Mouse (Mus musculus): ENCODE data around the gene Pgs1. TPM values are rescaled to one million over a fixed set of nuclear protein-coding genes. Genes with fewer than 3 reads are reported as not detected.

Pgs1 gene
- polyA plus RNA-seq, 1 experiment from 2014 or later, result 45.9 TPM

- Histone ChIP-seq H3K4me3 (ENCODE audit: low read depth, low read length) (no peak overlapping the region), H3K9me3 (ENCODE audit: control insufficient read depth, low read length) (no peaks in the 10 kb centered on the region), H3K36me3 (ENCODE audit: control insufficient read depth, insufficient read depth, low read length) (no peaks in the 10 kb centered on the region), H3K4me1 (ENCODE audit: control insufficient read depth, insufficient read depth, low read length) (peaks cover 4% of the 10 kb centered on the region; the same call in 1 of the 2 replicates), H3K9ac (ENCODE audit: low read length) (no peak overlapping the region), H3K27me3 (ENCODE audit: control insufficient read depth, insufficient read depth, low read length) (no peaks in the 10 kb centered on the region), H3K4me2 (ENCODE audit: low read depth) (no peak overlapping the region), H3K27ac (ENCODE audit: low read depth, low read length) (no peak overlapping the region)
- DNase-seq (ENCODE audit: low spot score), result no peak
- ATAC-seq (ENCODE audit: insufficient read depth, low FRiP score, low TSS enrichment), result no peak
- WGBS, result 81% methylated on average over 14 of the region's 14 CpGs
These were observed 7.4 kb downstream of the Pgs1 start for GRCm38 (mm10) chr11:117993190-117994175.

DNA sequence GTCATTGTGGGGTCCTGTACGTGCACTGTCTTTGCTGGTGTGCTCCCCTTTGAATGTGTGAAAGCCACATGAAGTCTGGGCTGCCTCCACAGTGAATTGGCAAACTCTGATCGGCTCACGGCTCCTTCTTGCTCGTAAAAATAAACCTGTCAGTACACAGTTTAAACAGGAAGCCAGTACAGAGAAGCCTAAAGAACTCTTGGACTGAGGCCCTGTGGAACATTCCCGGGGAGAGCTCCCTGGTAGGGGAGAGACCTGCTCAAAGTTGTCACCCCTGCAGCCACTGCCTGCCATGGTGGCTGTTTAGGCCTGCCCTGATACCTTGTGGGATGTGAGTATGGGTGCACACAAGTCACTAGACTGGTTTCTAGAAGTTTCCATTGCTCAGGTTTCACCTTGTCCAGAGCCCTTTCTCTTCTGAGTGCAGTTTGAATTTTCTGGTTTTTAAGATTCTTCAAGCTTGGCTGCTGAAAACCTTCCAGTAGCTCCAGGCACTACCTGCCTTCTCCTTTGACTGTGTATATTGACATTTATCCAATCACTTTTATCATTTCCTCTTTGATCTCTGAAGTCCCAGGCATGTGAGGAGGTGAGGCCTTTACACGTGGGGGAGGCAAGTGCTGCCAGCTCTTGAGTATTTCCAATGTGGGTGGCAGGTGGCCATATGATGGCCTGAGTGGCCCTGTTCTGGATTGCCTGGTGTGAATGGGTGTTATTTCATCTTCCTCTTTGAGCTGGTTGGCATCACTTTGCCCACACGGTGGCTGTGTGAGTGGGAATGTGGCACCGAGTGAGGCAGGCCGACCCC, 8.4 kb downstream of the Pgs1 start:
- Histone ChIP-seq H3K27ac (ENCODE audit: low read depth, low read length) (no peak overlapping the region), H3K4me1 (ENCODE audit: control insufficient read depth, insufficient read depth, low read length) (peaks cover 3% of the 10 kb centered on the region; the same call in 1 of the 2 replicates), H3K27me3 (ENCODE audit: control insufficient read depth, insufficient read depth, low read length) (no peaks in the 10 kb centered on the region), H3K4me2 (ENCODE audit: low read depth) (no peak overlapping the region), H3K36me3 (ENCODE audit: control insufficient read depth, insufficient read depth, low read length) (no peaks in the 10 kb centered on the region), H3K9ac (ENCODE audit: low read length) (no peak overlapping the region), H3K9me3 (ENCODE audit: control insufficient read depth, low read length) (no peaks in the 10 kb centered on the region), H3K4me3 (ENCODE audit: low read depth, low read length) (no peak overlapping the region)
- ATAC-seq (ENCODE audit: insufficient read depth, low FRiP score, low TSS enrichment) (no peak), DNase-seq (ENCODE audit: low spot score) (no peak)
- 66% methylated on average over 9 of the region's 9 CpGs for WGBS

- Histone ChIP-seq H3K9ac (ENCODE audit: low read length) (no peak overlapping the region; the same call in 1 of the 2 replicates), H3K27ac (ENCODE audit: low read depth, low read length) (no peak overlapping the region), H3K36me3 (ENCODE audit: control insufficient read depth, insufficient read depth, low read length) (no peaks in the 10 kb centered on the region), H3K9me3 (ENCODE audit: control insufficient read depth, low read length) (no peaks in the 10 kb centered on the region), H3K27me3 (ENCODE audit: control insufficient read depth, insufficient read depth, low read length) (no peaks in the 10 kb centered on the region), H3K4me1 (ENCODE audit: control insufficient read depth, insufficient read depth, low read length) (no peaks in the 10 kb centered on the region; the same call in 1 of the 2 replicates), H3K4me3 (ENCODE audit: low read depth, low read length) (no peak overlapping the region), H3K4me2 (ENCODE audit: low read depth) (no peak overlapping the region)
- WGBS, result 63% methylated on average over 2 of the region's 2 CpGs
- ATAC-seq (ENCODE audit: insufficient read depth, low FRiP score, low TSS enrichment), result no peak
- no peak for DNase-seq (ENCODE audit: low spot score)
These were observed 9.2 kb downstream of the Pgs1 start for GRCm38 (mm10) chr11:117995255-117995654.

GRCm38 (mm10) chr11:117995661-117996060, 9.6 kb downstream of the Pgs1 start:
- DNase-seq (ENCODE audit: low spot score) (no peak), ATAC-seq (ENCODE audit: insufficient read depth, low FRiP score, low TSS enrichment) (no peak)
- no peak overlapping the region for H3K4me2 ChIP-seq (ENCODE audit: low read depth)
- H3K4me1 ChIP-seq (ENCODE audit: control insufficient read depth, insufficient read depth, low read length), result no peaks in the 10 kb centered on the region; the same call in 1 of the 2 replicates
- no peaks in the 10 kb centered on the region for H3K27me3 ChIP-seq (ENCODE audit: control insufficient read depth, insufficient read depth, low read length)
- 62% methylated on average over 3 of the region's 3 CpGs for WGBS
- no peak overlapping the region for H3K4me3 ChIP-seq (ENCODE audit: low read depth, low read length)
- H3K36me3 ChIP-seq (ENCODE audit: control insufficient read depth, insufficient read depth, low read length), result no peaks in the 10 kb centered on the region
- H3K9ac ChIP-seq (ENCODE audit: low read length), result no peak overlapping the region; the same call in 1 of the 2 replicates
- H3K27ac ChIP-seq (ENCODE audit: low read depth, low read length), result no peak overlapping the region
- no peaks in the 10 kb centered on the region for H3K9me3 ChIP-seq (ENCODE audit: control insufficient read depth, low read length)

- Histone ChIP-seq H3K27ac (ENCODE audit: low read depth, low read length) (no peak overlapping the region), H3K4me3 (ENCODE audit: low read depth, low read length) (no peak overlapping the region), H3K4me1 (ENCODE audit: control insufficient read depth, insufficient read depth, low read length) (no peaks in the 10 kb centered on the region; the same call in 1 of the 2 replicates), H3K27me3 (ENCODE audit: control insufficient read depth, insufficient read depth, low read length) (no peaks in the 10 kb centered on the region), H3K9me3 (ENCODE audit: control insufficient read depth, low read length) (no peaks in the 10 kb centered on the region), H3K4me2 (ENCODE audit: low read depth) (no peak overlapping the region), H3K9ac (ENCODE audit: low read length) (no peak overlapping the region), H3K36me3 (ENCODE audit: control insufficient read depth, insufficient read depth, low read length) (no peaks in the 10 kb centered on the region)
- DNase-seq (ENCODE audit: low spot score), result no peak
- ATAC-seq (ENCODE audit: insufficient read depth, low FRiP score, low TSS enrichment), result no peak
- WGBS, result 24% methylated on average over 3 of the region's 3 CpGs
These were observed 10.0 kb downstream of the Pgs1 start for GRCm38 (mm10) chr11:117996066-117996465.

GRCm38 (mm10) chr11:117997085-117997484, 11.0 kb downstream of the Pgs1 start:
- 95% methylated on average over 2 of the region's 2 CpGs for WGBS
- Histone ChIP-seq H3K36me3 (ENCODE audit: control insufficient read depth, insufficient read depth, low read length) (peaks cover 3% of the 10 kb centered on the region), H3K4me3 (ENCODE audit: low read depth, low read length) (no peak overlapping the region), H3K27me3 (ENCODE audit: control insufficient read depth, insufficient read depth, low read length) (no peaks in the 10 kb centered on the region), H3K27ac (ENCODE audit: low read depth, low read length) (no peak overlapping the region), H3K9me3 (ENCODE audit: control insufficient read depth, low read length) (no peaks in the 10 kb centered on the region), H3K9ac (ENCODE audit: low read length) (no peak overlapping the region), H3K4me2 (ENCODE audit: low read depth) (no peak overlapping the region), H3K4me1 (ENCODE audit: control insufficient read depth, insufficient read depth, low read length) (no peaks in the 10 kb centered on the region; the same call in 1 of the 2 replicates)
- DNase-seq (ENCODE audit: low spot score) (no peak), ATAC-seq (ENCODE audit: insufficient read depth, low FRiP score, low TSS enrichment) (no peak)

GRCm38 (mm10) chr11:117998356-117998755, 12.3 kb downstream of the Pgs1 start:
- H3K27ac ChIP-seq (ENCODE audit: low read depth, low read length), result no peak overlapping the region
- DNase-seq (ENCODE audit: low spot score) (no peak), ATAC-seq (ENCODE audit: insufficient read depth, low FRiP score, low TSS enrichment) (no peak)
- no peaks in the 10 kb centered on the region for H3K27me3 ChIP-seq (ENCODE audit: control insufficient read depth, insufficient read depth, low read length)
- 91% methylated on average over 4 of the region's 4 CpGs for WGBS
- no peak overlapping the region for H3K9ac ChIP-seq (ENCODE audit: low read length)
- H3K36me3 ChIP-seq (ENCODE audit: control insufficient read depth, insufficient read depth, low read length), result peaks cover 6% of the 10 kb centered on the region
- H3K9me3 ChIP-seq (ENCODE audit: control insufficient read depth, low read length), result no peaks in the 10 kb centered on the region
- no peaks in the 10 kb centered on the region; the same call in 1 of the 2 replicates for H3K4me1 ChIP-seq (ENCODE audit: control insufficient read depth, insufficient read depth, low read length)
- H3K4me3 ChIP-seq (ENCODE audit: low read depth, low read length), result no peak overlapping the region
- H3K4me2 ChIP-seq (ENCODE audit: low read depth), result no peak overlapping the region

- Histone ChIP-seq H3K9ac (ENCODE audit: low read length) (no peak overlapping the region), H3K9me3 (ENCODE audit: control insufficient read depth, low read length) (no peaks in the 10 kb centered on the region), H3K36me3 (ENCODE audit: control insufficient read depth, insufficient read depth, low read length) (peaks cover 12% of the 10 kb centered on the region), H3K27ac (ENCODE audit: low read depth, low read length) (no peak overlapping the region), H3K27me3 (ENCODE audit: control insufficient read depth, insufficient read depth, low read length) (no peaks in the 10 kb centered on the region), H3K4me2 (ENCODE audit: low read depth) (no peak overlapping the region), H3K4me1 (ENCODE audit: control insufficient read depth, insufficient read depth, low read length) (no peaks in the 10 kb centered on the region; the same call in 1 of the 2 replicates), H3K4me3 (ENCODE audit: low read depth, low read length) (no peak overlapping the region)
- 91% methylated on average over 6 of the region's 6 CpGs for WGBS
- DNase-seq (ENCODE audit: low spot score) (no peak), ATAC-seq (ENCODE audit: insufficient read depth, low FRiP score, low TSS enrichment) (no peak)
These were observed 13.3 kb downstream of the Pgs1 start for GRCm38 (mm10) chr11:117999260-117999934.
